Mouse (Mus musculus): Measurements from ENCODE around the gene Gm6268. TPM values are rescaled to one million over a fixed set of nuclear protein-coding genes. Genes with fewer than 3 reads are reported as not detected.

Gene Gm6268
- polyA plus RNA-seq, 1 experiment from 2014 or later = not detected

- Histone ChIP-seq H3K4me2 (ENCODE audit: low read length) (no peak overlapping the region), H3K9me3 (replicated peaks; ENCODE audit: low read length) (no peaks in the 10 kb centered on the region), H3K36me3 (ENCODE audit: insufficient read depth, low read length) (no peaks in the 10 kb centered on the region), H3K4me1 (replicated peaks; ENCODE audit: insufficient read depth, low read length) (no peaks in the 10 kb centered on the region), H3K27me3 (ENCODE audit: insufficient read depth, low read length) (no peaks in the 10 kb centered on the region), H3K9ac (ENCODE audit: low read depth, low read length) (no peak overlapping the region), H3K27ac (no peak overlapping the region), H3K4me3 (replicated peaks; ENCODE audit: low read depth, low read length) (no peak overlapping the region)
- no peak for ATAC-seq (replicated peaks; ENCODE audit: low FRiP score, low read depth)
- 62% methylated on average over 6 of the region's 6 CpGs for WGBS
- DNase-seq (ENCODE audit: low spot score) = no peak
- TF ChIP-seq CTCF (IDR thresholded peaks at IDR 0.05; ENCODE audit: low read depth) = peak; percentile 52
Observed at GRCm38 (mm10) chrX:36402316-36402715, 1.2 kb downstream of the Gm6268 start.

- WGBS = 88% methylated on average over 3 of the region's 3 CpGs
- Histone ChIP-seq H3K4me2 (ENCODE audit: low read length) (no peak overlapping the region), H3K9me3 (replicated peaks; ENCODE audit: low read length) (no peaks in the 10 kb centered on the region), H3K27ac (no peak overlapping the region), H3K9ac (ENCODE audit: low read depth, low read length) (no peak overlapping the region), H3K36me3 (ENCODE audit: insufficient read depth, low read length) (no peaks in the 10 kb centered on the region), H3K27me3 (ENCODE audit: insufficient read depth, low read length) (no peaks in the 10 kb centered on the region), H3K4me3 (replicated peaks; ENCODE audit: low read depth, low read length) (no peak overlapping the region), H3K4me1 (replicated peaks; ENCODE audit: insufficient read depth, low read length) (no peaks in the 10 kb centered on the region)
- TF ChIP-seq CTCF (IDR thresholded peaks at IDR 0.05; ENCODE audit: low read depth) = no peak
- no peak for DNase-seq (ENCODE audit: low spot score)
- ATAC-seq (replicated peaks; ENCODE audit: low FRiP score, low read depth) = no peak
Observed at GRCm38 (mm10) chrX:36419153-36419552, 18.1 kb downstream of the Gm6268 start.

- peak; percentile 42 for TF ChIP-seq CTCF (IDR thresholded peaks at IDR 0.05; ENCODE audit: low read depth)
- no peak for ATAC-seq (replicated peaks; ENCODE audit: low FRiP score, low read depth)
- H3K9ac ChIP-seq (ENCODE audit: low read depth, low read length) = no peak overlapping the region
- no peaks in the 10 kb centered on the region for H3K36me3 ChIP-seq (ENCODE audit: insufficient read depth, low read length)
- DNase-seq (ENCODE audit: low spot score) = no peak
- no peak overlapping the region for H3K27ac ChIP-seq
- no peaks in the 10 kb centered on the region for H3K9me3 ChIP-seq (replicated peaks; ENCODE audit: low read length)
- no peak overlapping the region for H3K4me3 ChIP-seq (replicated peaks; ENCODE audit: low read depth, low read length)
- no peaks in the 10 kb centered on the region for H3K4me1 ChIP-seq (replicated peaks; ENCODE audit: insufficient read depth, low read length)
- no peaks in the 10 kb centered on the region for H3K27me3 ChIP-seq (ENCODE audit: insufficient read depth, low read length)
- no peak overlapping the region for H3K4me2 ChIP-seq (ENCODE audit: low read length)
- WGBS = 48% methylated on average over 6 of the region's 6 CpGs
Observed at GRCm38 (mm10) chrX:36434993-36435392, 33.9 kb downstream of the Gm6268 start.

- H3K9ac ChIP-seq (ENCODE audit: low read depth, low read length) = no peak overlapping the region
- no peaks in the 10 kb centered on the region for H3K36me3 ChIP-seq (ENCODE audit: insufficient read depth, low read length)
- no peak for ATAC-seq (replicated peaks; ENCODE audit: low FRiP score, low read depth)
- no peaks in the 10 kb centered on the region for H3K27me3 ChIP-seq (ENCODE audit: insufficient read depth, low read length)
- WGBS = 93% methylated on average over 1 of the region's 1 CpGs
- H3K9me3 ChIP-seq (replicated peaks; ENCODE audit: low read length) = no peaks in the 10 kb centered on the region
- DNase-seq (ENCODE audit: low spot score) = no peak
- H3K4me1 ChIP-seq (replicated peaks; ENCODE audit: insufficient read depth, low read length) = no peaks in the 10 kb centered on the region
- no peak overlapping the region for H3K4me3 ChIP-seq (replicated peaks; ENCODE audit: low read depth, low read length)
- TF ChIP-seq CTCF (IDR thresholded peaks at IDR 0.05; ENCODE audit: low read depth) = no peak
- no peak overlapping the region for H3K27ac ChIP-seq
- H3K4me2 ChIP-seq (ENCODE audit: low read length) = no peak overlapping the region
Observed at GRCm38 (mm10) chrX:36437932-36438331, 36.9 kb downstream of the Gm6268 start.

Small RNA genes lying within 50 kb of the gene (microRNA-seq; reads per million reads assigned to microRNA genes)
- not detected for gene Gm44485

Other genes starting within 250 kb of the Gm6268 start
- 4.2 and 5.2 TPM in 2 replicates for gene Zcchc12, start 205.4 kb upstream of the Gm6268 start, polyA plus RNA-seq (2015; fragmentation: Nextera tagmentation; extraction: Ambion mirVana)
- gene Lonrf3, start 72.9 kb upstream of the Gm6268 start, polyA plus RNA-seq (2015; fragmentation: Nextera tagmentation; extraction: Ambion mirVana) = 0.22 and 0.46 TPM in 2 replicates
- gene Gm14569, start 90.5 kb downstream of the Gm6268 start, polyA plus RNA-seq (2015; fragmentation: Nextera tagmentation; extraction: Ambion mirVana) = not detected in 2 replicates
- 316 and 327 TPM in 2 replicates for gene Pgrmc1, start 196.9 kb downstream of the Gm6268 start, polyA plus RNA-seq (2015; fragmentation: Nextera tagmentation; extraction: Ambion mirVana)
- 2.8 and 3.5 TPM in 2 replicates for gene Akap17b, start 244.1 kb downstream of the Gm6268 start, polyA plus RNA-seq (2015; fragmentation: Nextera tagmentation; extraction: Ambion mirVana)